Mouse (Mus musculus): Measurements from ENCODE around the gene Dapk1.

Gene Dapk1

DNA sequence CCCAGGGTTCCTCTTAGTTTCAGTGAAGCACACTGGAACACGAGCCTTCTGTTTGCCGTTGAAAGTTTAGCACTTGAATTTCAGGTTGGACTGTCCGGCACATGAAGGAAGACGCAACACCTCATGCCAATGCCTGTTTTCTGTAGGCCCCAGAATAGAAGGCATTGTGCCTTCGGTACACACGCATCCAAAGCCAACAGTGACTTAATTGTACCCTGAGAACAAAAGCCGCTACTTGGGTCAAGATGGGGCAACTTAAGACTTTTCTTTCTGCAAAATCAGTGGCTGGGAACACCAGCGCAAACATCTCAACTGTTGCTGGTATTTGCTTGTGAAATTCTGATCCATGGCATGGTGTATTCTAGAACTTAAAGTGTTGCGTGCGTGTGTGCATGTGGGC, 63.1 kb downstream of the Dapk1 start:
- DNase-seq = no peak

DNA sequence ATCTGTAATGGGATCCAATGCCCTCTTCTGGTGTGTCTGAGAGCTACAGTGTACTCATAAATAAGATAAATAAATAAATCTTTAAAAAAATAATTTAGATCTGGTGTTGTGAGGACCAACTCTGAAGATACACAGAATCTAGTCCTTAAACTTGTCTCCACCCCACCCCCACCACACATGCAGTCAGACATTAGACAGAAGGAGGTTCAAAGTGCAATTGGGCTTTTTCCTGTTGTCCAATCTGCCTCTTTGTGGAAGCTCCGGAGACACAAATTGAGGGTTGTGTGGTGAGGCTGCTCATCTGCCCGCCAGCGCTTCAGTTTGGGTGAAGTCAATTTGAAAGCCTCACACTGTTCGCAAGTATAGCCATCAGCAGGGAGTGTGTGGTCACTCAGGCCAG, 63.7 kb downstream of the Dapk1 start:
- no peak for DNase-seq

DNA sequence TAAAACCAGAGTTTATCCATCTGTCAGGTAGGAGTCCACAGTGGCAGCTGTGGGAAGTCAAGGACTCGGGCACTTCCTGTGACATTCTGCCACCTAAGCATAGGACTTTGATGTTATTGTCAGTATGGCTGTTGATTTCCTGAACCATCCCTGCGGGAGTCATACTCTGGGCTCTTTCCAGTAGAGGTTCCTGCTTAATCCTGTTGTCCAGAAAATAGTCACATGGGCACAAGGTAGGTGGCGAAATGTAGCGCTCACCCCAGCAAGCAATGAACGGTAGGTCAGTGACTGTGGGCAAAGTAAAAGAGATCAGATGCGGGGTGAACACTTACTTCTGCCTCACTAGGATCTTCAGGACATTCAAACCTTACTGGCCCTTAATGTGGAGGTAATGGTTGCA, 66.3 kb downstream of the Dapk1 start:
- no peak for DNase-seq

DNA sequence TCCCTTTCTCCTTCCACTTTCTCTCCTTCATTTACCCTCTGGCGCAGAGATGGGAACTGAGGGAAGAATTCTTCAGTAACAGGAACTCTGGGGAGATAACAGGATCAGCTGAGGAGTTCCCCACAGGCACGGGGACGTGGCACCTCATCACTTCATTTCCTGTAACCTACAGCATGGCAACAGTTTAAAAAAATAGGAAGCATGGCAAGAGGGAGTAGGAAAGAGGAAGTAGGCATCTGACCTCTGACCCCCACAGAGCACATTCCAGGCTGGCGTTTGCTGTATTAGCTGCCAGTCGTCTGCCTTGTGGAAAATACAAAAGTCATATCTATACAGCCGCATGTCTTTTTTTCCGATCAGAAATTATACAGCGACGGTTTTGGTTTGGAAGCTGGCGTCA, 68.9 kb downstream of the Dapk1 start:
- DNase-seq = peak; percentile 64

GRCm38 (mm10) chr13:60671235-60671634, 69.5 kb downstream of the Dapk1 start:
- DNase-seq = no peak

GRCm38 (mm10) chr13:60672287-60672686, 70.5 kb downstream of the Dapk1 start:
- no peak for DNase-seq

DNA sequence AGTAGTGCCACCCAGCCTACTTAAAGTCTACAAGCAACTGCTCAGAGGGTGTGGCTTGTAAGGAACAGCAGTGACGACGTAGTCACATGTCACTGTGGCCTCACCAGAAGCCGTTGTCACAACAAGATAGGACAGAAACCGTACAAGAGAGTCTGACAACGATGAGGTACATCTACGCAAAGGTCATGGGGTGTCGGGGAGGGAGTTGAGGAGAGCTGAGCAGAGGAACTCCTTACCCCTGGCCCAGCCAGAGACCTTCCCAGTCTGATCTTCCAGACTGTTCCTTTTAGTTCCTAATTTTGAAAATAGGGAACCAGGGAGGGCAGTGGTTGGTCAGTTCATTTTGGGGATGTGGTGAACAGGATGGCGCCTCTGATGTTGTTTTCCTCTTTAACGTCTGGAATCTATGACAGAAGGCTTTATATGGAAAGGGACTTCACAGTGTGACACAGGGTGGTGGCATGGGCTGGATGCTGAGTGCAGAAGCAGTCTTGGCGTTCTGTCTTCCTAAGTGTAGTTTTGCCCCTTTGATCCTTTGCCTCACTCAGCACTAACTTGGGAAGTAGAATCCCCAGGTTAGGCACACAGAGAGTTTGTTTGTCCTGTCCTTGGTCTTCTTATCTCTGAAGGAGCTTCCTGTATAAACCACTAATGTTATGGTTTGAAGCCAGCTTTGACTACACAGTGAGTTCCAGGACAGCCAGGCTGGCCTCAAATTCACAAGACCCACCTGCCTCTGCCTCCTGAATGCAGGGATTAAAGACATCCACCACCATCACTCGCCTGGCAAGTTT, 71.3 kb downstream of the Dapk1 start:
- DNase-seq = peak; percentile 38

- no peak for DNase-seq
These were observed 72.6 kb downstream of the Dapk1 start for GRCm38 (mm10) chr13:60674301-60674700.

DNA sequence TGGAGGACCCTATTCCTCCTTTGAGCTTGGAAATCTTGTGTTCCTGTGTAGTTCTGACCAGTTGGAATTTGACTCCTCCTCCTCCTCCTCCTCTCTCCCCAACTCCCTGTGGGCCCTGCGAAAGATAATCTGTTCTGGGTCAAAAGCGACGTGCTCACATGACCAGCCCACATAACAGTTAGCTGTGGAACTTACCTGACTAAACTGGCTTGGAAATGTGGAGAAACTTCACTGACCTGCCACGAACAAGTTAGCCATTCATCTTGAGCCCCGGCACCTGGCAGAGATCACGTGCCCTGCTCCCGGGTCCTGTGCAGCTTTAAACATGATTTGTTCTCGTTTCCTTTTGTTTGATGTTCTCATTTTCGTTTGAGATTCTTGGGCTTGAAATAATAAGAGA, 73.2 kb downstream of the Dapk1 start:
- peak; percentile 41 for DNase-seq

DNA sequence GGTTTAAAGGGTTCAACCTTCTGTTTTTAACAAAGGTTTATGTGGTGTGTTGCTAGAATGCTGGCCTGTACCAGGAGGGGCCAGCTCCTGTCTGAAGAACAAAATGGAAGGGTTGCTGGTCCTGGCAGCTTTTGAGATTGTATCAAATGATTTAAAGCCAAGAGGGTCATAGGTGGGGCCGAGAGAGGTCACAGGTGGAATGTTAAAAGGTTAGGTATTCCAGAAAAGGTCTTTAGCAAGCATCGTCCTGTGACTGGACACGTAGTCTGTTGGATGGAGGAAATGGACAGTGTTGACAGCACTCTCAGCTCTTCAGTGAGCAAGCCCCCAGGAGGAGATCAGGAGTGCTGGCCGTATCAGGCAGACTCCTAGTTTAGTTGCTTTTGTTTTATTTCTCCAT, 73.7 kb downstream of the Dapk1 start:
- no peak for DNase-seq

DNA sequence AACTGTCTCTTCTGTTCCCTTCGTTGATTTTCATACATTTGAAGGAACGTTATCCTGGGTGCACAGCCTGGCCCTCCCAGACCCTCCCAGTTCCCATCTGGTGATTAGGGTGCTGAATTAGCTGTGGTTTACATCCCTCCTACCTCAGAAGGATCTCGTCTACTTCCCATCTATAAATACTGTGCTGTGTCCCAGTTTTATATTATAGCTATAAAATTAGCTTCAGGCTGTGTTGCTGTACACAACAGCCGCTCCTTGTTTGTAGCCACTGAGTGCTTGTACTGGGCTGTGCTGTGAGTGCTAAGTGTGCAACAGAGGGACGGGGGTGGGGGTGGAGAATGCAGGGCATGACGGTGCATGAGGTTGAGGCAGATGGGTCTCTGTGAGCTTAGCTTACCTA, 77.2 kb downstream of the Dapk1 start:
- DNase-seq = no peak

- DNase-seq = peak; percentile 40
These were observed 81.3 kb downstream of the Dapk1 start for GRCm38 (mm10) chr13:60682714-60683695.

GRCm38 (mm10) chr13:60684050-60684760, 82.5 kb downstream of the Dapk1 start:
- peak; percentile 69 for DNase-seq

DNA sequence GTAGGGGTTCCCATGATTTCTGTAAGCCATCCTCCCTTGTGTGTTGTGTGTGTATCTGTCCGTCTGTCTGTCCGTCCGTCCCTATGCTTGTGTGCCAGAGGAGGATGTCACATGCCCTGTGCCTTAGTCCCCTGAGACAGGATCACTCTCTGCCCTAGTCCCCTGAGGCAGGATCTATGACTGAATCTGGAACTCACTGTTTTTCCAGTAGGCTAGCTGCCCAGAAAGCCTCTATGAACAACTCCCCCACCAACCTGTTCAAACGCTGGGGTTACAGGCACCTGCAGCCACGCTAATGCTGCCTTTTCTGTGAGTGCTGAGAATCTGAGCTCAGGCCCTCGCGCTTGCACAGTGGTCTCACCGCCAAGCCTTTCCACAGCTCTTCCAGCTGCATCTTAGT, 83.1 kb downstream of the Dapk1 start:
- DNase-seq = peak; percentile 25

- DNase-seq = peak; percentile 56
These were observed 83.5 kb downstream of the Dapk1 start for GRCm38 (mm10) chr13:60685216-60685615.

- DNase-seq = peak; percentile 46
These were observed 84.4 kb downstream of the Dapk1 start for GRCm38 (mm10) chr13:60686024-60686663.

DNA sequence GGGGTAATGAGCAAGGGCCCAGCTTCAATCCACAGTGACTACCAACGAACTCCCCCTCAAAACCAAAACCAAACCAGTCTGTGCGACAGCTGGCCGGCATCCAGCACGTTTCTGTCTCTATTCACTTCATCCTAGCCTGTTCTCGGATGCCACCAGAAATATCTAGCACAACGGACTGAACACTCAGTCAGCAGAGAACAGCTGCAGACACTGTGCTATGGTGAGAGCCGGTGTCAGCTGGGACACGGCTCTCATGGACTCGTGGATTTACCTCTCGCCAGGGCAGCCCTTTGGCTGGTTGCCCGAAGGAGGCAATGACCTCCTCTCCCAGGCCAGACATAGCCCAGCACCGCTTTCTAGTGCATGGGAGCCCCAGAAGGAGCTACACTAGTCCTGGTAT, 85.2 kb downstream of the Dapk1 start:
- peak; percentile 64 for DNase-seq

DNA sequence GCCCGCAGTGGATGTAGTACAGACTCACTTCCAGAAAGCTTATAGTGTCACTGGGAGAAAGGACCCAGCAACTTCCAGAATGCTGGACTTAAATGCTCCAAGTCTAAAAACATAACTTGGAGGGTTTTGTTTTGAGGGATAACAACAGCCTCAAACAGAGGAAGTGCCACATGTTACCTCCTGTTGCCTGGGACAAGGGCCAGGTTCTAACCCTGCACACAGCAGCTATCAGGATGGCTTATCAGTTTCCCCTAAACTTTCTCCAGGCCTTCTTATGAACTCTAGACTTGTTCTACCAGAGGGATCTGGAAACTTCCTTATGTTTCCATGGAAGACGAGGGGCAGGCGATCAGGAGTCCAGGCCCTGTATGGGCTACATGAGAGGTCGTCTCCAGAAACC, 85.7 kb downstream of the Dapk1 start:
- DNase-seq = no peak

DNA sequence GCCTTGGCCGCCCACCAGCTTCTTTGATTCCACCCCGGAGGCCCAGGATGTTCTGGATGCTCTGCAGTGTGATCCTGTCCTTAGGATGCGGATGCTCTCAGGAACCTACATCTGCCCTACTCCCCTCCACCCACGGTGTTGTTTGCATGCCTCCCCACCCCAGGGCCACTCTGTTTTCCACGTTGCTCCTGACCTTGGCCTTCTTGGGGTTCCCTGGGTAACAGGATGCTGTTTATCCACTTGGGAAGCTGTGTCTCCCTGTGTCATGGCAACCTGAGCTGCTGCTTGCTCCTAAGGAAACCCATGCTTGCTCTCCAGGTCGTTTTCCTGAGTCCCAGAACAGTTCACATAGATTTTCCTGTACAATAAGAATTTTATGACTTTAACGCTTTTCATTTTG, 86.1 kb downstream of the Dapk1 start:
- no peak for DNase-seq

DNA sequence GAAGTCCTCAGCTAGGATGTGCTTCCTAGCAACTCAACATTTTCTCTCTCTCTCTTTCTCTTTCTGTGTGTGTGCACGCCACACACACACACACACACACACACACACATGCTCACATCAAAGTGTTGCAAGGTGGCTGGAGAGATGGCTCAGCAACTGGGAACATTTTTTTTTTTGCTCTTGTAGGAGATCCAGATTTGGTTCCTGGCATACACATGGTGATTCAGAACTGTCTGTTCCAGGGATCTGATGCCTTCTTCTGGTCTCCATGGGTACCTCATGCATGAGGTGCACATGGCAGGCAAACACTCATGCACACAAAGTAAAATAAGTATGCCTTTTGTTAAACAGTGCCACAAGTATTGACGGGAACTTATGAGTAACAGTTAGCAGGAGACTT, 89.2 kb downstream of the Dapk1 start:
- DNase-seq = no peak

DNA sequence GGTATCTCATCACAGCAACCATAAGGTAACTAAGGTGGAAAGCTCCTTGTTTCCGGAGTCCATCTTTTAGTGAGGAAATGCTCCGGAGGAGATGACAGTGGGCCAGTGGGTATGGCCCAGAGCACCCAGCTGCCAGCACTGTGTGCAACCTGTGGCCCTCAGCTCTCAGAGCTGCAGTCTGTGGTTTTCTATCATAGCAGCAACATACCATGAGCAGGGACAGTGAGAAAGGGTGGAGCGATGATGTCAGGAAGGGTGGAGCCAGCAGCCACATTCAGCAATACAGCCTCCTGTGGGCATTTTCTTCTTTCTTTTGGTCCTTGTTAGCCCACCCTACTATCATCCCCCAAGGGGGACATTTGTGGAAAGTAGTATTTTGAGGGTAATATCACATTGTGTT, 90.2 kb downstream of the Dapk1 start:
- no peak for DNase-seq

GRCm38 (mm10) chr13:60695186-60695980, 93.6 kb downstream of the Dapk1 start:
- no peak for DNase-seq

Measured in lung, postnatal 10 days (tissue).